Mouse (Mus musculus) hindbrain, embryonic 12.5 days (tissue): ENCODE results near the gene Atp4b. TPM values are rescaled to one million over a fixed set of nuclear protein-coding genes. Genes with fewer than 3 reads are reported as not detected.
A peak's percentile ranks its signal among the peaks of the same experiment; 100 is the strongest.

Experiments used
- ATAC-seq: fragments of 200-750 bp; cut with Nextera tagmentation; 2 replicates; pipeline ENCODE4 v1.8.0; 2017; ENCODE audit warnings: moderate TSS enrichment; ENCODE audit not compliant: low FRiP score
- H3K27ac ChIP-seq: fragments of 300-500 bp; sonication (generic); 2 replicates; pipeline ENCODE4 v1.5.1; 2016; ENCODE audit warnings: mild to moderate bottlenecking
- H3K27me3 ChIP-seq: fragments of 300-500 bp; sonication (generic); 2 replicates; pipeline ENCODE4 v1.6.1; 2016; ENCODE audit warnings: mild to moderate bottlenecking
- H3K36me3 ChIP-seq: fragments of 300-500 bp; sonication (generic); 2 replicates; pipeline ENCODE4 v1.6.1; 2016; ENCODE audit warnings: mild to moderate bottlenecking
- H3K4me1 ChIP-seq: fragments of 300-500 bp; sonication (generic); 2 replicates; pipeline ENCODE4 v1.6.1; 2016
- H3K4me2 ChIP-seq: fragments of 300-500 bp; sonication (generic); replicated peaks from 2 replicates; pipeline ENCODE4 v1.6.1; 2016; ENCODE audit warnings: mild to moderate bottlenecking
- H3K4me3 ChIP-seq: fragments of 300-500 bp; sonication (generic); 2 replicates; pipeline ENCODE4 v1.5.1; 2016; ENCODE audit warnings: mild to moderate bottlenecking
- H3K9ac ChIP-seq: fragments of 300-500 bp; sonication (generic); 2 replicates; pipeline ENCODE4 v1.6.1; 2016; ENCODE audit warnings: mild to moderate bottlenecking, moderate library complexity
- H3K9me3 ChIP-seq: fragments of 300-500 bp; sonication (generic); replicated peaks from 2 replicates; pipeline ENCODE4 v1.6.1; 2016; ENCODE audit warnings: mild to moderate bottlenecking
- WGBS: fragments of 180-500 bp; shearing (Covaris S2); methylation state at CpG from one replicate; pipeline ENCODE4 v1.1.7; 2016; 5-methylcytosine and 5-hydroxymethylcytosine counted together
- polyA plus RNA-seq: library from polyadenylated mRNA; unstranded; fragments of >200 nt; fragmentation: Nextera tagmentation; extraction: Ambion mirVana; gene quantifications from 2 replicates; pipeline ENCODE4 v1.2.1, GENCODE M21; 2016

Gene Atp4b
- not detected in 2 replicates for polyA plus RNA-seq

GRCm38 (mm10) chr8:13396725-13397124, at the start of gene Atp4b:
Gene Atp4b (minus strand): TSS chr8:13396825.
- Histone ChIP-seq H3K4me3 (no peak within 1 kb of the TSS), H3K9ac (no peak within 1 kb of the TSS), H3K36me3 (no peaks in the 10 kb centered on the region), H3K27ac (no peak within 1 kb of the TSS), H3K9me3 (no peaks in the 10 kb centered on the region), H3K4me2 (no peak within 1 kb of the TSS), H3K27me3 (no peaks in the 10 kb centered on the region), H3K4me1 (no peaks in the 10 kb centered on the region)
- 84% methylated on average over 5 of the region's 5 CpGs for WGBS
- no peak for ATAC-seq

GRCm38 (mm10) chr8:13442152-13442551, 45.5 kb upstream of the Atp4b start:
- H3K9ac ChIP-seq: no peak overlapping the region
- H3K9me3 ChIP-seq: no peaks in the 10 kb centered on the region
- peaks cover 4% of the 10 kb centered on the region; the same call in 1 of the 2 replicates for H3K27me3 ChIP-seq
- no peak overlapping the region for H3K27ac ChIP-seq
- 92% methylated on average over 2 of the region's 2 CpGs for WGBS
- ATAC-seq: no peak
- no peaks in the 10 kb centered on the region for H3K4me1 ChIP-seq
- no peaks in the 10 kb centered on the region for H3K36me3 ChIP-seq
- H3K4me3 ChIP-seq: no peak overlapping the region
- H3K4me2 ChIP-seq: no peak overlapping the region

- Histone ChIP-seq H3K4me1 (no peaks in the 10 kb centered on the region; the same call in 1 of the 2 replicates), H3K4me2 (no peak overlapping the region), H3K9me3 (no peaks in the 10 kb centered on the region), H3K4me3 (no peak overlapping the region), H3K27me3 (peaks cover 33% of the 10 kb centered on the region), H3K27ac (no peak overlapping the region), H3K9ac (no peak overlapping the region), H3K36me3 (no peaks in the 10 kb centered on the region)
- WGBS: 79% methylated on average over 2 of the region's 2 CpGs
- no peak for ATAC-seq
Measured at GRCm38 (mm10) chr8:13437531-13437930, 40.9 kb upstream of the Atp4b start.

- no peak overlapping the region for H3K9ac ChIP-seq
- no peaks in the 10 kb centered on the region for H3K36me3 ChIP-seq
- no peak for ATAC-seq
- no peak overlapping the region for H3K4me3 ChIP-seq
- H3K27me3 ChIP-seq: peaks cover 33% of the 10 kb centered on the region
- no peaks in the 10 kb centered on the region for H3K9me3 ChIP-seq
- H3K27ac ChIP-seq: no peak overlapping the region
- H3K4me2 ChIP-seq: no peak overlapping the region
- 18% methylated on average over 8 of the region's 8 CpGs for WGBS
- H3K4me1 ChIP-seq: no peaks in the 10 kb centered on the region; the same call in 1 of the 2 replicates
Measured at GRCm38 (mm10) chr8:13436052-13436451, 39.4 kb upstream of the Atp4b start.

GRCm38 (mm10) chr8:13434889-13435288, 38.3 kb upstream of the Atp4b start, which contains the start of gene Tmem255b:
Gene Tmem255b (plus strand): TSS chr8:13435189.
- 23% methylated on average over 10 of the region's 10 CpGs for WGBS
- no peak for ATAC-seq
- Histone ChIP-seq H3K4me3 (no peak within 1 kb of the TSS), H3K4me1 (no peaks in the 10 kb centered on the region; the same call in 1 of the 2 replicates), H3K27me3 (peaks cover 33% of the 10 kb centered on the region), H3K9me3 (no peaks in the 10 kb centered on the region), H3K9ac (no peak within 1 kb of the TSS; the same call in 1 of the 2 replicates), H3K36me3 (no peaks in the 10 kb centered on the region), H3K4me2 (peak within 1 kb of the TSS; percentile 21; the same call in 1 of the 2 replicates), H3K27ac (no peak within 1 kb of the TSS)

GRCm38 (mm10) chr8:13433130-13433529, 36.5 kb upstream of the Atp4b start:
- no peaks in the 10 kb centered on the region; the same call in 1 of the 2 replicates for H3K4me1 ChIP-seq
- H3K36me3 ChIP-seq: no peaks in the 10 kb centered on the region
- no peak overlapping the region for H3K9ac ChIP-seq
- ATAC-seq: no peak
- H3K9me3 ChIP-seq: no peaks in the 10 kb centered on the region
- peaks cover 33% of the 10 kb centered on the region for H3K27me3 ChIP-seq
- no peak overlapping the region for H3K27ac ChIP-seq
- 75% methylated on average over 5 of the region's 5 CpGs for WGBS
- H3K4me3 ChIP-seq: no peak overlapping the region
- no peak overlapping the region for H3K4me2 ChIP-seq

- Histone ChIP-seq H3K9me3 (no peaks in the 10 kb centered on the region), H3K9ac (no peak overlapping the region), H3K36me3 (no peaks in the 10 kb centered on the region), H3K4me3 (no peak overlapping the region), H3K27ac (no peak overlapping the region), H3K27me3 (peaks cover 16% of the 10 kb centered on the region), H3K4me2 (no peak overlapping the region), H3K4me1 (no peaks in the 10 kb centered on the region)
- ATAC-seq: no peak
Measured at GRCm38 (mm10) chr8:13430866-13431265, 34.2 kb upstream of the Atp4b start.

GRCm38 (mm10) chr8:13430412-13430811, 33.8 kb upstream of the Atp4b start:
- H3K4me2 ChIP-seq: no peak overlapping the region
- 82% methylated on average over 7 of the region's 7 CpGs for WGBS

GRCm38 (mm10) chr8:13428156-13428555, 31.5 kb upstream of the Atp4b start:
- Histone ChIP-seq H3K4me3 (no peak overlapping the region), H3K27me3 (no peaks in the 10 kb centered on the region), H3K27ac (no peak overlapping the region), H3K4me1 (no peaks in the 10 kb centered on the region), H3K9ac (no peak overlapping the region), H3K4me2 (no peak overlapping the region), H3K9me3 (no peaks in the 10 kb centered on the region), H3K36me3 (no peaks in the 10 kb centered on the region)
- ATAC-seq: no peak
- 87% methylated on average over 9 of the region's 9 CpGs for WGBS

More at GRCm38 (mm10) chr8:13430412-13430811, 33.8 kb upstream of the Atp4b start:
- ATAC-seq: no peak
- H3K4me3 ChIP-seq: no peak overlapping the region
- H3K27me3 ChIP-seq: peaks cover 12% of the 10 kb centered on the region
- no peak overlapping the region for H3K9ac ChIP-seq
- H3K27ac ChIP-seq: no peak overlapping the region
- no peaks in the 10 kb centered on the region for H3K9me3 ChIP-seq
- no peaks in the 10 kb centered on the region for H3K36me3 ChIP-seq
- no peaks in the 10 kb centered on the region for H3K4me1 ChIP-seq

- no peak for ATAC-seq
- H3K4me1 ChIP-seq: no peaks in the 10 kb centered on the region
- no peak overlapping the region for H3K4me2 ChIP-seq
- H3K9me3 ChIP-seq: no peaks in the 10 kb centered on the region
- H3K27me3 ChIP-seq: no peaks in the 10 kb centered on the region
- no peak overlapping the region for H3K27ac ChIP-seq
- WGBS: 87% methylated on average over 6 of the region's 6 CpGs
- no peak overlapping the region for H3K9ac ChIP-seq
- no peaks in the 10 kb centered on the region for H3K36me3 ChIP-seq
- H3K4me3 ChIP-seq: no peak overlapping the region
Measured at GRCm38 (mm10) chr8:13427351-13427750, 30.7 kb upstream of the Atp4b start.

- no peak for ATAC-seq
- Histone ChIP-seq H3K9ac (no peak overlapping the region), H3K4me3 (no peak overlapping the region), H3K27me3 (no peaks in the 10 kb centered on the region), H3K4me2 (no peak overlapping the region), H3K9me3 (0 out of 2 replicates have a peak, but pooled peaks cover 3% of the 10 kb centered on the region), H3K27ac (no peak overlapping the region), H3K4me1 (no peaks in the 10 kb centered on the region), H3K36me3 (no peaks in the 10 kb centered on the region)
- WGBS: 92% methylated on average over 6 of the region's 6 CpGs
Measured at GRCm38 (mm10) chr8:13420970-13421369, 24.3 kb upstream of the Atp4b start.

- no peaks in the 10 kb centered on the region for H3K36me3 ChIP-seq
- no peak overlapping the region for H3K4me3 ChIP-seq
- WGBS: 76% methylated on average over 2 of the region's 2 CpGs
- H3K27ac ChIP-seq: no peak overlapping the region
- no peak overlapping the region for H3K4me2 ChIP-seq
- H3K27me3 ChIP-seq: no peaks in the 10 kb centered on the region
- no peak for ATAC-seq
- H3K9me3 ChIP-seq: 0 out of 2 replicates have a peak, but pooled peaks cover 3% of the 10 kb centered on the region
- H3K9ac ChIP-seq: no peak overlapping the region
- H3K4me1 ChIP-seq: no peaks in the 10 kb centered on the region
Measured at GRCm38 (mm10) chr8:13419111-13419639, 22.6 kb upstream of the Atp4b start.

- H3K9ac ChIP-seq: no peak overlapping the region
- no peak for ATAC-seq
- no peak overlapping the region for H3K27ac ChIP-seq
- H3K4me3 ChIP-seq: no peak overlapping the region
- no peaks in the 10 kb centered on the region for H3K27me3 ChIP-seq
- H3K4me1 ChIP-seq: no peaks in the 10 kb centered on the region
- H3K36me3 ChIP-seq: no peaks in the 10 kb centered on the region
- no peak overlapping the region for H3K4me2 ChIP-seq
- no peaks in the 10 kb centered on the region for H3K9me3 ChIP-seq
- WGBS: 82% methylated on average over 10 of the region's 10 CpGs
Measured at GRCm38 (mm10) chr8:13415879-13416278, 19.3 kb upstream of the Atp4b start.
